Mouse (Mus musculus) testis, adult 10 weeks (tissue): Measurements from ENCODE around the gene Ttc34. TPM values are rescaled to one million over a fixed set of nuclear protein-coding genes. Genes with fewer than 3 reads are reported as not detected.

Experiments
- polyA plus RNA-seq: library from polyadenylated mRNA; stranded (reverse); fragments of 350-450 nt; fragmentation: Illumina TruSeq; extraction: RNeasy Lipid Tissue Mini Kit (QIAGEN cat#74804); gene quantifications from one replicate; pipeline ENCODE4 v1.2.3, GENCODE M21; 2014; ENCODE audit warnings: low read depth, low replicate concordance

The Ttc34 gene
- 0.49 TPM for polyA plus RNA-seq

GRCm38 (mm10) chr4:154837170-154837569, at the start of gene Ttc34:
Ttc34 (plus strand) TSS chr4:154837459.

DNA sequence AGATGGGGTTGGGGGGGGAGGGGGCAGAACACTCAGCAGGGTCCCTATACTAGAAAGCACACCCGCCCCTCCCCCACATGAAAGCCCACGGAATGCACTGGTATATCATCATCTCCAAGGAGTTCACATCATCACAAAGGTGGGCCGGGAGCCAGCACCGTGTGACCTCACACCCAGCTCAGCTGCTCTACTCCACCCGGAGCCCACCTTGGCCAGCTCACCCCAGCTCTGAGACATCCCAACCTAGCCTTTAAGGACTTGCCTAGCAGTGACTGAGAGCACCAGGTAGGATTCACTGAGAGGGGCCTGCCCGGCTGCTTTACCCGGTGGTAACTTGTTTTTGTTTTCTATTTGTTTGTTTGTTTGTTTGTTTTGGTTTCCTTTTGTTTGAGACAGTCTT, 32.2 kb downstream of the Ttc34 start, which contains the start of gene Mmel1:
TSS of gene Mmel1 (plus strand) at position 146 of the 400 bp plus-strand sequence.

DNA sequence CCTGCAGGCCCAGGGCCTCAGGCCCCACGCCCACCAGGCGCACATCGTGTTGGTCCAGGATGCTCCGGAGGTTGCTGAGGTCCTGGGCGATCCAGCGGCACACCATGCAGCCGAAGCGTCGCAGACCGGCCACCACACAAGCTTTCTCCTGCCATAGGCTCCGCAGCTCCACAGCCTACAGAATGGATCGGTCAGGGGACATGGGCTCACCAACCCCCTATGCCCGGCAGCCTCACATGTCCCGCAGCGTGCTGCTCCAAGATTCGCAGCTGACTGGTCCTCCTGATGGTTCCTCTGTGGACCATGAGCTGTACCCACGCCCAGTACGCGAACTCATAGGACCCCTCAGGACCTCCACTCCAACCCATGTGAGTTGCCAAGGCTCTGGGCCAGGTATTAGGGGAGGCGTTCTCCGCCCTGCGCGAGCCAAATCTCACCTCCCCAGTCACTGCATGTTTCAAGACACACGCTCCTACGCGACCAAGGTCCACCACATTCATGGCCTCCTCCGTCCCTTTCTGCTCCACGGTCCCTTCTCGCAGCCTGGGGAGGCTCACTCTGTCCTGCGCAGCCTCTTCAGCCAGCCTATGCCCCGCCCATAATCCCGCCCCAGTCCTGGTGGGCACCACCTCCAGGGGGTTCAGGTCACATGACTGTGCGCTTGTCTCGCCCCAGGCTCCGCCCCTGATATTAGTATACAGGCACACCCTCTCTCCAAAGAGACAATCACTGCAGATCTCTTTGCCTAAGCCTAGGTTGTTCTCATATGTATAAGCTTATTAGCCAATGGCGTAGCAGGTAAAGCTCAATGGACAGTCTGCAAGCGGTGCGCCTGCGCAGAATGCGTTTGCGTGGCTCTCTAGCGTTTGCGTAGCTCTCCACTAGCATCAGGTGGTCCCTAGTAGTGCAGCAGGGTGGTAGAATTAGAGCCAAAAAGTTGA, 61.5 kb downstream of the Ttc34 start, which contains the start of gene Fam213b:
TSS of gene Fam213b (minus strand) at position 630 of the 941 bp plus-strand sequence.

Other genes with a start within 250 kb of the Ttc34 start
- 0.43 TPM for gene Prdm16, start 200.6 kb upstream of the Ttc34 start, polyA plus RNA-seq
- gene Actrt2, start 169.6 kb upstream of the Ttc34 start, polyA plus RNA-seq: 30.9 TPM
- gene Mmel1, start 32.1 kb downstream of the Ttc34 start, polyA plus RNA-seq: 35.2 TPM
- gene Fam213b, start 61.7 kb downstream of the Ttc34 start, polyA plus RNA-seq: not detected
- not detected for gene Tnfrsf14, start 91.1 kb downstream of the Ttc34 start, polyA plus RNA-seq
- gene Hes5, start 123.5 kb downstream of the Ttc34 start, polyA plus RNA-seq: not detected
- gene Pank4, start 126.7 kb downstream of the Ttc34 start, polyA plus RNA-seq: 3.0 TPM
- 0.10 TPM for gene Plch2, start 219.3 kb downstream of the Ttc34 start, polyA plus RNA-seq
- 0.70 TPM for gene Pex10, start 229.6 kb downstream of the Ttc34 start, polyA plus RNA-seq
- gene Rer1, start 248.9 kb downstream of the Ttc34 start, polyA plus RNA-seq: 95.1 TPM
- 12.2 TPM for gene Morn1, start 249.1 kb downstream of the Ttc34 start, polyA plus RNA-seq